Mouse (Mus musculus) CH12.LX (cell line): ENCODE data around the gene Baiap3. TPM values are rescaled to one million over a fixed set of nuclear protein-coding genes. Genes with fewer than 3 reads are reported as not detected.
A peak's percentile ranks its signal among the peaks of the same experiment; 100 is the strongest.

Source experiments
- DNase-seq: peaks from one replicate; pipeline ENCODE4 v3.0.0-alpha.2; 2013; ENCODE audit errors: extremely low read depth
- H3K27ac ChIP-seq: 2 replicates; pipeline ENCODE4 v1.5.1; 2012; ENCODE audit warnings: low read depth, mild to moderate bottlenecking, control low read depth, moderate library complexity; ENCODE audit not compliant: insufficient read depth
- H3K27me3 ChIP-seq: replicated peaks from 2 replicates; pipeline ENCODE3; 2012; ENCODE audit warnings: inconsistent platforms
- H3K36me3 ChIP-seq, 2 experiments: replicated peaks in 1 of 2; 2 replicates each; pipeline versions ENCODE3 to v1.6.1; 2012; ENCODE audit warnings: inconsistent platforms in 1 of 2, low read length in 1 of 2, mild to moderate bottlenecking in 1 of 2, mixed read lengths in 1 of 2, moderate library complexity in 1 of 2; ENCODE audit not compliant: control insufficient read depth in 1 of 2, insufficient read depth in 1 of 2
- H3K4me1 ChIP-seq, 2 experiments: 2 replicates each; pipeline ENCODE4 v1.6.1; 2012; ENCODE audit warnings: inconsistent platforms in 1 of 2, moderate library complexity in 1 of 2; ENCODE audit not compliant: insufficient read depth in 2 of 2, control insufficient read depth in 1 of 2
- H3K4me2 ChIP-seq: 2 replicates; pipeline ENCODE4 v1.6.1; 2012; ENCODE audit warnings: low read depth, mild to moderate bottlenecking, control low read depth; ENCODE audit not compliant: poor library complexity, insufficient read depth, severe bottlenecking
- H3K4me3 ChIP-seq, 3 experiments: fragments of 150-350 bp in 1 of 3; sonication (generic) in 1 of 3; replicated peaks in 1 of 3; 2 replicates each; pipeline versions ENCODE3 to v1.5.1; 2011 to 2012; ENCODE audit warnings: low read depth in 2 of 3, low read length in 2 of 3, mild to moderate bottlenecking in 2 of 3, moderate library complexity in 2 of 3, control low read depth in 1 of 3, improper control_type of control experiment in 1 of 3, inconsistent platforms in 1 of 3, mixed read lengths in 1 of 3; ENCODE audit not compliant: poor library complexity in 1 of 3
- H3K79me2 ChIP-seq: replicated peaks from 2 replicates; pipeline ENCODE4 v1.6.1; 2012; ENCODE audit warnings: mild to moderate bottlenecking, moderate library complexity; ENCODE audit not compliant: control insufficient read depth, poor library complexity, insufficient read depth, severe bottlenecking; ENCODE audit errors: extremely low read depth
- H3K9ac ChIP-seq: 2 replicates; pipeline ENCODE4 v1.6.1; 2012; ENCODE audit warnings: low read depth, mild to moderate bottlenecking, control low read depth, moderate library complexity; ENCODE audit not compliant: insufficient read depth
- H3K9me3 ChIP-seq: replicated peaks from 2 replicates; pipeline ENCODE3; 2012; ENCODE audit warnings: low read length, inconsistent platforms, mixed read lengths
- CHD2 ChIP-seq: IDR thresholded peaks from 2 replicates; pipeline ENCODE4 v1.6.1; 2011; ENCODE audit warnings: low read length, improper control_type of control experiment
- E2F4 ChIP-seq: IDR thresholded peaks from 2 replicates; pipeline ENCODE4 v1.6.1; 2011; ENCODE audit warnings: low read depth, low read length, improper control_type of control experiment; ENCODE audit not compliant: insufficient replicate concordance
- ELF1 ChIP-seq: IDR thresholded peaks from 2 replicates; pipeline ENCODE4 v1.6.1; 2014; ENCODE audit warnings: low read depth, mild to moderate bottlenecking, inconsistent platforms, low read length, improper control_type of control experiment
- JUN ChIP-seq: IDR thresholded peaks from 2 replicates; pipeline ENCODE4 v1.6.1; 2011; ENCODE audit warnings: low read depth, mild to moderate bottlenecking, low read length, improper control_type of control experiment, moderate library complexity; ENCODE audit not compliant: insufficient read depth
- JUND ChIP-seq: conservative IDR thresholded peaks from 2 replicates; pipeline ENCODE4 v1.6.1; 2011; ENCODE audit warnings: low read depth, low read length, improper control_type of control experiment
- MAFK ChIP-seq: IDR thresholded peaks from 2 replicates; pipeline ENCODE4 v1.6.1; 2011; ENCODE audit warnings: low read length, improper control_type of control experiment; ENCODE audit not compliant: insufficient replicate concordance
- MEF2A ChIP-seq: IDR thresholded peaks from 2 replicates; pipeline ENCODE4 v1.6.1; 2014; ENCODE audit warnings: low read depth, mild to moderate bottlenecking, inconsistent platforms, low read length, improper control_type of control experiment, borderline replicate concordance
- MYC ChIP-seq: IDR thresholded peaks from 2 replicates; pipeline ENCODE4 v1.6.1; 2011; ENCODE audit warnings: low read depth, mild to moderate bottlenecking, improper control_type of control experiment, low read length
- NRF1 ChIP-seq: IDR thresholded peaks from 2 replicates; pipeline ENCODE4 v1.6.1; 2014; ENCODE audit warnings: low read depth, mild to moderate bottlenecking, inconsistent platforms, low read length, improper control_type of control experiment, moderate library complexity
- POLR2A ChIP-seq: IDR thresholded peaks from 2 replicates; pipeline ENCODE4 v1.6.1; 2011; ENCODE audit warnings: low read depth, mild to moderate bottlenecking, improper control_type of control experiment, low read length
- RCOR1 ChIP-seq: conservative IDR thresholded peaks from 2 replicates; pipeline ENCODE4 v1.6.1; 2012; ENCODE audit warnings: low read depth, mild to moderate bottlenecking, inconsistent platforms, low read length, improper control_type of control experiment
- SIN3A ChIP-seq: IDR thresholded peaks from 2 replicates; pipeline ENCODE4 v1.6.1; 2012; ENCODE audit warnings: low read length, improper control_type of control experiment, inconsistent platforms
- TCF12 ChIP-seq: IDR thresholded peaks from 2 replicates; pipeline ENCODE4 v1.6.1; 2014; ENCODE audit warnings: low read depth, mild to moderate bottlenecking, inconsistent platforms, low read length, improper control_type of control experiment
- USF1 ChIP-seq: IDR thresholded peaks from 2 replicates; pipeline ENCODE4 v1.6.1; 2014; ENCODE audit warnings: low read depth, mild to moderate bottlenecking, inconsistent platforms, low read length, improper control_type of control experiment
- USF2 ChIP-seq: conservative IDR thresholded peaks from 2 replicates; pipeline ENCODE4 v1.6.1; 2011; ENCODE audit warnings: low read depth, low read length, improper control_type of control experiment
- ZKSCAN1 ChIP-seq: IDR thresholded peaks from 2 replicates; pipeline ENCODE4 v1.6.1; 2012; ENCODE audit warnings: low read depth, inconsistent platforms, low read length, improper control_type of control experiment, borderline replicate concordance
- ZMIZ1 ChIP-seq: IDR thresholded peaks from 2 replicates; pipeline ENCODE4 v1.6.1; 2012; ENCODE audit warnings: low read depth, mild to moderate bottlenecking, inconsistent platforms, low read length, improper control_type of control experiment
- dilution Hi-C: fragments of 300-500 bp; cut with MboI; formaldehyde crosslinking; loops from 2 replicates; pipeline ENCODE4 v1.14.3; 2020; ENCODE audit warnings: low sequenced_read_pairs; ENCODE audit not compliant: extremely low pct_unique_long_range_greater_than_20kb, extremely low pct_ligation_motif_present
- in situ Hi-C: fragments of 300-500 bp; cut with MboI; formaldehyde crosslinking; loops from 3 replicates; pipeline ENCODE4 v1.14.3; 2019; ENCODE audit warnings: low sequenced_read_pairs, low pct_ligation_motif_present, low pct_unique_long_range_greater_than_20kb, mixed read lengths
- polyA plus RNA-seq: library from polyadenylated mRNA; unstranded; fragments of >175 nt; gene quantifications from 2 replicates; pipeline ENCODE4 v1.2.1, GENCODE M21; 2012; ENCODE audit warnings: low read depth; ENCODE audit not compliant: insufficient read length
- total RNA-seq, 2 experiments: library from RNA; depleted of rRNA; stranded (reverse); fragments of 300-350 nt in 1 of 2; fragments of >200 nt in 1 of 2; gene quantifications; 2 replicates each; pipeline ENCODE4 v1.2.3; 2012 to 2014

Gene Baiap3
- total and polyA plus RNA-seq, 3 experiments, result 0.19 to 0.21 TPM; not detected in 1

GRCm38 (mm10) chr17:25210680-25211466 is 45.3 kb downstream of the Baiap3 start:
- peak; percentile 50 for DNase-seq
- Histone ChIP-seq H3K9ac (no peak overlapping the region), H3K4me1 (peaks cover 4 to 16% of the 10 kb centered on the region in 2 experiments; a peak in 2 of 4 replicates), H3K27ac (no peak overlapping the region), H3K9me3 (no peaks in the 10 kb centered on the region), H3K4me3 (no peak overlapping the region), H3K4me2 (no peak overlapping the region), H3K36me3 (peaks cover 72 to 92% of the 10 kb centered on the region in 2 experiments), H3K79me2 (no peaks in the 10 kb centered on the region), H3K27me3 (no peaks in the 10 kb centered on the region)
- no peak for TF ChIP-seq JUND
- TF ChIP-seq POLR2A, result no peak
- TF ChIP-seq USF2, result no peak
- TF ChIP-seq SIN3A, result no peak
- TF ChIP-seq ELF1, result no peak
- in situ Hi-C loops, result no loop called here
- dilution Hi-C loops, result no loop called here

- Histone ChIP-seq H3K27me3 (no peaks in the 10 kb centered on the region), H3K4me1 (peaks cover 4 to 16% of the 10 kb centered on the region in 2 experiments; a peak in 2 of 4 replicates), H3K27ac (no peak overlapping the region), H3K4me3 (no peak overlapping the region), H3K79me2 (no peaks in the 10 kb centered on the region), H3K9me3 (no peaks in the 10 kb centered on the region), H3K36me3 (peaks cover 73 to 92% of the 10 kb centered on the region in 2 experiments), H3K4me2 (no peak overlapping the region), H3K9ac (no peak overlapping the region)
- TF ChIP-seq POLR2A (no peak), CHD2 (no peak), E2F4 (no peak), MYC (no peak), MEF2A (no peak), ZMIZ1 (no peak), NRF1 (no peak), TCF12 (no peak), RCOR1 (no peak), USF1 (no peak), ZKSCAN1 (no peak), SIN3A (no peak), MAFK (no peak), JUN (no peak)
- dilution Hi-C loops (no loop called here), in situ Hi-C loops (no loop called here)
- DNase-seq, result no peak
Measured at GRCm38 (mm10) chr17:25210006-25210405, 46.2 kb downstream of the Baiap3 start.
